Mouse (Mus musculus): Measurements from ENCODE around the gene Otud6a. TPM values are rescaled to one million over a fixed set of nuclear protein-coding genes. Genes with fewer than 3 reads are reported as not detected.
A peak's percentile ranks its signal among the peaks of the same experiment; 100 is the strongest.

The Otud6a gene
- polyA plus RNA-seq (2012; rRNA removed) = not detected in 2 replicates

DNA sequence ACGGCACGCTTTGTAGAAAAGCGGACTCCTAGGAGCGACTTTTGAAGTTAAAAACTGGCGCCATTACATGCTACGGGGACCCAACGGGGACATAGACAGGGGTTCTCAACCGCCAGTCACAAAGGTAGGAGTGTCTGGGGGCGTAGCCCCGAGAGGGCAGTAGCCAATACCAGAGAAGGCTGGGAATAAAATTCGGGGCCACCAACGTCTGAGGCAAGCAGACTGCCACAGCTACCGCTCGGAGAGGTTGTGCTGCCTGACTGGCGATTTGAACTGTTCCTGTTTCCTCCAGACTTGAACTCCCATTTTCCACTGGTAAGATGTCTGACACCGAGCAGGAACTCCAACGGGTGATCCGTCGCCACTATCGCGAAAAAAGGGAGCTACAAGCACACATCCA is at the start of gene Otud6a:
TSS of gene Otud6a (plus strand) at position 321 of the 400 bp plus-strand sequence.
- Histone ChIP-seq H3K27me3 (ENCODE audit: control insufficient read depth, insufficient read depth, low read length) (no peaks in the 10 kb centered on the region), H3K27ac (ENCODE audit: insufficient read depth, low read length) (no peak within 1 kb of the TSS), H3K36me3 (ENCODE audit: control insufficient read depth, insufficient read depth, low read length) (no peaks in the 10 kb centered on the region), H3K4me1 (ENCODE audit: control insufficient read depth, insufficient read depth, insufficient read length) (no peaks in the 10 kb centered on the region), H3K4me3 (ENCODE audit: extremely low read depth, insufficient read depth, insufficient read length) (no peak within 1 kb of the TSS)
- WGBS = 89% methylated on average over 21 of the region's 21 CpGs
- TF ChIP-seq POLR2A (IDR thresholded peaks at IDR 0.05; ENCODE audit: low read depth, low read length) (no peak), CTCF (IDR thresholded peaks at IDR 0.05; ENCODE audit: extremely low read depth, insufficient read depth, insufficient read length, insufficient replicate concordance) (no peak)
- DNase-seq (ENCODE audit: low read depth in 1 of 2, low spot score in 2 of 2) = no peak

- H3K27me3 ChIP-seq (ENCODE audit: control insufficient read depth, insufficient read depth, low read length) = no peaks in the 10 kb centered on the region; the same call in 1 of the 2 replicates
- H3K27ac ChIP-seq (ENCODE audit: insufficient read depth, low read length) = no peak overlapping the region
- TF ChIP-seq CTCF (IDR thresholded peaks at IDR 0.05; ENCODE audit: extremely low read depth, insufficient read depth, insufficient read length, insufficient replicate concordance) (no peak), POLR2A (IDR thresholded peaks at IDR 0.05; ENCODE audit: low read depth, low read length) (no peak)
- H3K36me3 ChIP-seq (ENCODE audit: control insufficient read depth, insufficient read depth, low read length) = no peaks in the 10 kb centered on the region
- no peaks in the 10 kb centered on the region for H3K4me1 ChIP-seq (ENCODE audit: control insufficient read depth, insufficient read depth, insufficient read length)
- no peak for DNase-seq (ENCODE audit: low read depth in 1 of 2, low spot score in 2 of 2)
- WGBS = 80% methylated on average over 1 of the region's 1 CpGs
- no peak overlapping the region for H3K4me3 ChIP-seq (ENCODE audit: extremely low read depth, insufficient read depth, insufficient read length)
Measured at GRCm38 (mm10) chrX:100389887-100390286, 38.9 kb upstream of the Otud6a start.

DNA sequence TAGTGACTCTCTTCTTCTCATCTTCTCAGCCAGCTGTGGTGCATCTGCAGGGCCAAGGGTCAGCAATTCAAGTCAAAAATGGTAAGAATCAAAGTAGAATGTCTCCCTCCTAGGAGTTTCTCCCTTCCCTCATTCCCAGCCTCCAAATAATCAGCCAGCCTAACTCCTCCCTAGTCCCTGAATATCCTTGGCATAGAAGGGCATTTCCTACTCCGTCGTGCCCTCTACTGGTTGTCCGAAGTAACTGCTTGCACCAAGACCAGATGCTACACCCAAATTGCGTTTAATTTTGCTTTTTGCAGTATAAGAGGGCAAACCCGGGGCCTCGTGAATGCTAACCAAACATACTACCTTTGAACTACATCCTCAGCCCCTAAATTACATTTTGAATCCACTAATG is 36.5 kb upstream of the Otud6a start:
- DNase-seq (ENCODE audit: low read depth in 1 of 2, low spot score in 2 of 2) = no peak
- Histone ChIP-seq H3K4me3 (ENCODE audit: extremely low read depth, insufficient read depth, insufficient read length) (no peak overlapping the region), H3K27me3 (ENCODE audit: control insufficient read depth, insufficient read depth, low read length) (no peaks in the 10 kb centered on the region; the same call in 1 of the 2 replicates), H3K4me1 (ENCODE audit: control insufficient read depth, insufficient read depth, insufficient read length) (no peaks in the 10 kb centered on the region), H3K36me3 (ENCODE audit: control insufficient read depth, insufficient read depth, low read length) (no peaks in the 10 kb centered on the region), H3K27ac (ENCODE audit: insufficient read depth, low read length) (no peak overlapping the region)
- 32% methylated on average over 6 of the region's 6 CpGs for WGBS
- TF ChIP-seq POLR2A (IDR thresholded peaks at IDR 0.05; ENCODE audit: low read depth, low read length) = no peak
- peak; percentile 0; the same call in 1 of the 2 replicates for TF ChIP-seq CTCF (IDR thresholded peaks at IDR 0.05; ENCODE audit: extremely low read depth, insufficient read depth, insufficient read length, insufficient replicate concordance)

- WGBS = 79% methylated on average over 7 of the region's 7 CpGs
- Histone ChIP-seq H3K27me3 (ENCODE audit: control insufficient read depth, insufficient read depth, low read length) (no peaks in the 10 kb centered on the region; the same call in 1 of the 2 replicates), H3K4me1 (ENCODE audit: control insufficient read depth, insufficient read depth, insufficient read length) (no peaks in the 10 kb centered on the region), H3K4me3 (ENCODE audit: extremely low read depth, insufficient read depth, insufficient read length) (no peak overlapping the region), H3K27ac (ENCODE audit: insufficient read depth, low read length) (no peak overlapping the region), H3K36me3 (ENCODE audit: control insufficient read depth, insufficient read depth, low read length) (no peaks in the 10 kb centered on the region)
- DNase-seq (ENCODE audit: low read depth in 1 of 2, low spot score in 2 of 2) = no peak
- TF ChIP-seq POLR2A (IDR thresholded peaks at IDR 0.05; ENCODE audit: low read depth, low read length) = no peak
- TF ChIP-seq CTCF (IDR thresholded peaks at IDR 0.05; ENCODE audit: extremely low read depth, insufficient read depth, insufficient read length, insufficient replicate concordance) = no peak
Measured at GRCm38 (mm10) chrX:100394223-100394861, 34.5 kb upstream of the Otud6a start.

DNA sequence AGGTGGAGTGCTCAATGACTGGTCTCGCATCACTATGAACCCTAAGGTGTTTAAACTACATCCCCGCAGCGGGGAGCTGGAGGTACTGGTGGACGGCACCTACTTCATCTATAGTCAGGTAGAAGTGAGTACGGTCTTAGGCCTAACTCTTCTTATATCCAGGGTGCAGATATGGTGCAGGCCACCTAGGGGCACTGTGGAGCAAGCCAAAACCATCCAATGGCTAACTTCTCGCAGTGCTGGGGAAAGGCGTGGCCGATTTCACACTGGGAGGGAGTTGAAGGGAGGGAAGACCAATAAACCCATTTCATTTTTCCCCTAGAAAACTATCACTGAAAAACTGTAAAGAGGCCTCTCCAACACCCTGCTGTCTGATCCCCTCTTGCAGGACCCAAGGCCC is 33.8 kb upstream of the Otud6a start:
- H3K4me3 ChIP-seq (ENCODE audit: extremely low read depth, insufficient read depth, insufficient read length) = no peak overlapping the region
- H3K27ac ChIP-seq (ENCODE audit: insufficient read depth, low read length) = no peak overlapping the region
- 79% methylated on average over 8 of the region's 8 CpGs for WGBS
- TF ChIP-seq POLR2A (IDR thresholded peaks at IDR 0.05; ENCODE audit: low read depth, low read length) (no peak), CTCF (IDR thresholded peaks at IDR 0.05; ENCODE audit: extremely low read depth, insufficient read depth, insufficient read length, insufficient replicate concordance) (no peak)
- H3K4me1 ChIP-seq (ENCODE audit: control insufficient read depth, insufficient read depth, insufficient read length) = no peaks in the 10 kb centered on the region
- no peaks in the 10 kb centered on the region for H3K27me3 ChIP-seq (ENCODE audit: control insufficient read depth, insufficient read depth, low read length)
- DNase-seq (ENCODE audit: low read depth in 1 of 2, low spot score in 2 of 2) = no peak
- H3K36me3 ChIP-seq (ENCODE audit: control insufficient read depth, insufficient read depth, low read length) = no peaks in the 10 kb centered on the region

DNA sequence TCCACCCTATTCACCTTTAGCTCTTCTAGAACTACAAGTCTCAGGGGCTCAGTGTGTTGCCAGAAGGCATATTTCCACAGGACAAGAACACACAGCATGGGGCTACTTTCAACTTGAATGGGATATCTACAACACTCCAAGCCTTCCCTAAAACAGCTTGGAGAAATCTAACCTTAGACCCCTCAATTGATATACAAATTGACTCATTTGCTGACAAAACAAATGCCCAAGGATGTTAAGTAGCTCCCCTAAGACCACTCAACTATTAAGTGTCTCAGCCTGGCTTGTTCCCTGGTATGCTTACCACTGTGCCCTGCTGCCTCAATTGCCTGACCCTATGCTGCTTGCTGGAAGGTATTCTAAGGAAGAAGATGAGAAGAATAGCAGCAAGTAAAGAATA is 27.9 kb upstream of the Otud6a start:
- no peak for DNase-seq (ENCODE audit: low read depth in 1 of 2, low spot score in 2 of 2)
- H3K4me1 ChIP-seq (ENCODE audit: control insufficient read depth, insufficient read depth, insufficient read length) = no peaks in the 10 kb centered on the region
- no peaks in the 10 kb centered on the region for H3K36me3 ChIP-seq (ENCODE audit: control insufficient read depth, insufficient read depth, low read length)
- no peaks in the 10 kb centered on the region for H3K27me3 ChIP-seq (ENCODE audit: control insufficient read depth, insufficient read depth, low read length)
- TF ChIP-seq CTCF (IDR thresholded peaks at IDR 0.05; ENCODE audit: extremely low read depth, insufficient read depth, insufficient read length, insufficient replicate concordance) (no peak), POLR2A (IDR thresholded peaks at IDR 0.05; ENCODE audit: low read depth, low read length) (no peak)
- H3K4me3 ChIP-seq (ENCODE audit: extremely low read depth, insufficient read depth, insufficient read length) = no peak overlapping the region
- H3K27ac ChIP-seq (ENCODE audit: insufficient read depth, low read length) = no peak overlapping the region

DNA sequence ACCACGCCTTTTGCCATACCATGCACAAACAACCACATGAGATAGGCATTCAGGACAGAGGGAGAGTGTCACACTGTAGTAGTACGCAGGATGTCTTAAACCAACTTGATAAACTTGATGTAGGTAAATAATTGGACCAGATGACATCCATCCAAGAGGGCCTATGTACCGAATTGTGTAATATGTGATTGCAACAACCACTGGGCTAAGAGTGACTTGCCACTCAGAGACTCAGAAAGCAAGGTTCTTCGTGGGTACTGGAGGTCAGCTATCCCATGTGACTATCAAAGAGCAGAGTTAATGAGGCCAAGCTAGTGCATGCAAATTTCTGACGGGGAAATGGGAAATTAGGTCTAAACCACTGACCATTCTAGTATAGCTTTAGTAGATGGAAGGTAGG is 27.2 kb upstream of the Otud6a start:
- TF ChIP-seq CTCF (IDR thresholded peaks at IDR 0.05; ENCODE audit: extremely low read depth, insufficient read depth, insufficient read length, insufficient replicate concordance) (no peak), POLR2A (IDR thresholded peaks at IDR 0.05; ENCODE audit: low read depth, low read length) (no peak)
- WGBS = 82% methylated on average over 5 of the region's 5 CpGs
- no peak overlapping the region for H3K4me3 ChIP-seq (ENCODE audit: extremely low read depth, insufficient read depth, insufficient read length)
- H3K27me3 ChIP-seq (ENCODE audit: control insufficient read depth, insufficient read depth, low read length) = no peaks in the 10 kb centered on the region
- no peaks in the 10 kb centered on the region for H3K36me3 ChIP-seq (ENCODE audit: control insufficient read depth, insufficient read depth, low read length)
- DNase-seq (ENCODE audit: low read depth in 1 of 2, low spot score in 2 of 2) = no peak
- no peaks in the 10 kb centered on the region for H3K4me1 ChIP-seq (ENCODE audit: control insufficient read depth, insufficient read depth, insufficient read length)
- no peak overlapping the region for H3K27ac ChIP-seq (ENCODE audit: insufficient read depth, low read length)
